Mouse (Mus musculus): Measurements from ENCODE around the gene Sar1a. TPM values are rescaled to one million over a fixed set of nuclear protein-coding genes. Genes with fewer than 3 reads are reported as not detected.

The Sar1a gene
- polyA plus RNA-seq, 1 experiment from 2014 or later: 209 TPM

DNA sequence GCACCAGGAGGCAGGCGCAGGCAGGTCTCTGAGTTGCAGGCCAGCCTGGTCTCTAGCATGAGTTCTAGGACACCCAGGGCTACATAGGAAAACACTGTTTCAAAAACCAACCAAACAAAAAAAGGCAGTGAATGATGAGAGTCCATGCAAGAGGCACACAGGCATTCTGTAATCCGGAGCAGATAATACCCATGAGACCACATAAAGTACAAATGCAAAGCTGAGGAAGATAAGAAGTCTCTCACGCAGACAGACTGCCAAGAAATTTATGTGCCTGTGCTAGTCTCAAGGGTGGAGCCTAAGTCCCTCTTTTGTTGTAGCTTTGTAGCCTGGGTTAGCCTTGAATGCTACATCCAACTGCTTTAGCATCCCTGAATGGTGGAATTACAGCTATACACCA, 14.4 kb upstream of the Sar1a start:
- 82% methylated on average over 3 of the region's 3 CpGs for WGBS
- no peak overlapping the region for H3K9ac ChIP-seq (ENCODE audit: low read length)
- H3K27me3 ChIP-seq (replicated peaks; ENCODE audit: control insufficient read depth, insufficient read depth, low read length): no peaks in the 10 kb centered on the region
- H3K36me3 ChIP-seq (ENCODE audit: control insufficient read depth, insufficient read depth, low read length): peaks cover 89% of the 10 kb centered on the region
- no peak overlapping the region for H3K4me3 ChIP-seq (ENCODE audit: low read depth, low read length)
- DNase-seq (ENCODE audit: low spot score) (no peak), ATAC-seq (replicated peaks; ENCODE audit: low FRiP score, low TSS enrichment, low read depth) (no peak)
- no peak overlapping the region for H3K4me2 ChIP-seq (ENCODE audit: low read length)
- H3K9me3 ChIP-seq (ENCODE audit: control insufficient read depth, low read length): no peaks in the 10 kb centered on the region
- no peaks in the 10 kb centered on the region for H3K4me1 ChIP-seq (replicated peaks; ENCODE audit: control insufficient read depth, insufficient read depth, low read length)
- no peak overlapping the region for H3K27ac ChIP-seq (ENCODE audit: low read depth)

GRCm38 (mm10) chr10:61669289-61669688, 10.8 kb upstream of the Sar1a start:
- H3K4me1 ChIP-seq (replicated peaks; ENCODE audit: control insufficient read depth, insufficient read depth, low read length): no peaks in the 10 kb centered on the region
- H3K27ac ChIP-seq (ENCODE audit: low read depth): no peak overlapping the region
- H3K9me3 ChIP-seq (ENCODE audit: control insufficient read depth, low read length): no peaks in the 10 kb centered on the region
- peaks cover 93% of the 10 kb centered on the region for H3K36me3 ChIP-seq (ENCODE audit: control insufficient read depth, insufficient read depth, low read length)
- no peak overlapping the region for H3K4me3 ChIP-seq (ENCODE audit: low read depth, low read length)
- no peaks in the 10 kb centered on the region for H3K27me3 ChIP-seq (replicated peaks; ENCODE audit: control insufficient read depth, insufficient read depth, low read length)
- no peak overlapping the region for H3K9ac ChIP-seq (ENCODE audit: low read length)
- 85% methylated on average over 7 of the region's 7 CpGs for WGBS
- no peak overlapping the region for H3K4me2 ChIP-seq (ENCODE audit: low read length)
- ATAC-seq (replicated peaks; ENCODE audit: low FRiP score, low TSS enrichment, low read depth) (no peak), DNase-seq (ENCODE audit: low spot score) (no peak)

GRCm38 (mm10) chr10:61669896-61670295, 10.2 kb upstream of the Sar1a start:
- H3K27me3 ChIP-seq (replicated peaks; ENCODE audit: control insufficient read depth, insufficient read depth, low read length): no peaks in the 10 kb centered on the region
- no peaks in the 10 kb centered on the region for H3K9me3 ChIP-seq (ENCODE audit: control insufficient read depth, low read length)
- H3K36me3 ChIP-seq (ENCODE audit: control insufficient read depth, insufficient read depth, low read length): peaks cover 94% of the 10 kb centered on the region
- no peak overlapping the region for H3K9ac ChIP-seq (ENCODE audit: low read length)
- ATAC-seq (replicated peaks; ENCODE audit: low FRiP score, low TSS enrichment, low read depth): 0 out of 2 replicates have a peak, but pooled peaks have one; percentile 58
- H3K4me3 ChIP-seq (ENCODE audit: low read depth, low read length): no peak overlapping the region
- no peaks in the 10 kb centered on the region for H3K4me1 ChIP-seq (replicated peaks; ENCODE audit: control insufficient read depth, insufficient read depth, low read length)
- no peak overlapping the region for H3K27ac ChIP-seq (ENCODE audit: low read depth)
- DNase-seq (ENCODE audit: low spot score): no peak
- no peak overlapping the region for H3K4me2 ChIP-seq (ENCODE audit: low read length)

DNA sequence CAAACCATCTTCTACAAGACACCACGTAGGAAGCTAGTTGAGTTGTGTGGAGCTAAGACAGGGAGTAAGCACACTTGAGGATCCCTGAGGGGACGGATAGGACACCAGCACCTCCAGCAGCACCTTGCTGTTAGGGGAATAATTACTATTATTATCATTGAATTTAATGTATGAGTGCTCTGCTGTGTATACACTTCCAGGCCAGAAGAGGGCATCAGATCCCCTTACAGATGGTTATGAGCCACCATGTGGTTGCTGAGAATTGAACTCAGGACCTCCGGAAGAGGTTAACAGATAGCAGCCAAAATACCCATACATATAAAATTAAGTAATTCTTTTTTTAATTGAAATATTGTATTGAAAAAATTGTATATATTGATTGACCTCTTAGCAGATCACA, 9.3 kb upstream of the Sar1a start:
- Histone ChIP-seq H3K9me3 (ENCODE audit: control insufficient read depth, low read length) (no peaks in the 10 kb centered on the region), H3K4me3 (ENCODE audit: low read depth, low read length) (no peak overlapping the region), H3K4me1 (replicated peaks; ENCODE audit: control insufficient read depth, insufficient read depth, low read length) (no peaks in the 10 kb centered on the region), H3K27ac (ENCODE audit: low read depth) (no peak overlapping the region), H3K9ac (ENCODE audit: low read length) (no peak overlapping the region), H3K4me2 (ENCODE audit: low read length) (no peak overlapping the region), H3K36me3 (ENCODE audit: control insufficient read depth, insufficient read depth, low read length) (peaks cover 92% of the 10 kb centered on the region), H3K27me3 (replicated peaks; ENCODE audit: control insufficient read depth, insufficient read depth, low read length) (no peaks in the 10 kb centered on the region)
- 95% methylated on average over 3 of the region's 3 CpGs for WGBS
- ATAC-seq (replicated peaks; ENCODE audit: low FRiP score, low TSS enrichment, low read depth): no peak
- DNase-seq (ENCODE audit: low spot score): no peak

DNA sequence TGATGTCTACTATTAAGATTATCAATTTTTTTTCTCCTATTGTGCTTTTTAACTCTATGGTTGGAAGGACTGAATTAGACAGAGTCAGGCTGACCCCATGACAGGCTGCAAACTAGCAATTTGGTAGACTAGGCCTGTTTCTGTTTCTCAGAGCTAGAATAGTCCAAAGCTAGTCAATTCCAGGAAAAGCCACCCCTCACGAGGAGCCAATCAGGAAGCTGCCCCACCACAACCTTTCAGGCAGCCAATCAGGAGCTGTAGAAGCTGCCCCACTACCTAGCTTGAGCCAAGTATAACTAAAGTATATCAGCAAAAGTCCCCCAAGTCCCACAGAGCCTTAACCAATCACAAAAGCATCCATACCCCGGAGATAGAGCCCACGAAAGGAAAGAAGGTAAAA, 4.2 kb upstream of the Sar1a start:
- DNase-seq (ENCODE audit: low spot score) (no peak), ATAC-seq (replicated peaks; ENCODE audit: low FRiP score, low TSS enrichment, low read depth) (no peak)
- Histone ChIP-seq H3K4me2 (ENCODE audit: low read length) (no peak overlapping the region), H3K9ac (ENCODE audit: low read length) (no peak overlapping the region), H3K9me3 (ENCODE audit: control insufficient read depth, low read length) (no peaks in the 10 kb centered on the region), H3K4me3 (ENCODE audit: low read depth, low read length) (no peak overlapping the region), H3K4me1 (replicated peaks; ENCODE audit: control insufficient read depth, insufficient read depth, low read length) (no peaks in the 10 kb centered on the region), H3K27me3 (replicated peaks; ENCODE audit: control insufficient read depth, insufficient read depth, low read length) (no peaks in the 10 kb centered on the region), H3K36me3 (ENCODE audit: control insufficient read depth, insufficient read depth, low read length) (peaks cover 47% of the 10 kb centered on the region), H3K27ac (ENCODE audit: low read depth) (no peak overlapping the region)
- 80% methylated on average over 3 of the region's 3 CpGs for WGBS

- DNase-seq (ENCODE audit: low spot score) (peak; percentile 56), ATAC-seq (replicated peaks; ENCODE audit: low FRiP score, low TSS enrichment, low read depth) (peak; percentile 21; the same call in 1 of the 2 replicates)
- Histone ChIP-seq H3K4me3 (ENCODE audit: low read depth, low read length) (peak overlapping the region; percentile 88), H3K9me3 (ENCODE audit: control insufficient read depth, low read length) (no peaks in the 10 kb centered on the region), H3K27me3 (replicated peaks; ENCODE audit: control insufficient read depth, insufficient read depth, low read length) (no peaks in the 10 kb centered on the region), H3K36me3 (ENCODE audit: control insufficient read depth, insufficient read depth, low read length) (peaks cover 21% of the 10 kb centered on the region), H3K9ac (ENCODE audit: low read length) (peak overlapping the region; percentile 89), H3K4me1 (replicated peaks; ENCODE audit: control insufficient read depth, insufficient read depth, low read length) (no peaks in the 10 kb centered on the region; the same call in 1 of the 2 replicates), H3K4me2 (ENCODE audit: low read length) (peak overlapping the region; percentile 72), H3K27ac (ENCODE audit: low read depth) (peak overlapping the region; percentile 81)
- WGBS: 31% methylated on average over 9 of the region's 9 CpGs
Measured at GRCm38 (mm10) chr10:61679545-61679944, 554 bp upstream of the Sar1a start.

DNA sequence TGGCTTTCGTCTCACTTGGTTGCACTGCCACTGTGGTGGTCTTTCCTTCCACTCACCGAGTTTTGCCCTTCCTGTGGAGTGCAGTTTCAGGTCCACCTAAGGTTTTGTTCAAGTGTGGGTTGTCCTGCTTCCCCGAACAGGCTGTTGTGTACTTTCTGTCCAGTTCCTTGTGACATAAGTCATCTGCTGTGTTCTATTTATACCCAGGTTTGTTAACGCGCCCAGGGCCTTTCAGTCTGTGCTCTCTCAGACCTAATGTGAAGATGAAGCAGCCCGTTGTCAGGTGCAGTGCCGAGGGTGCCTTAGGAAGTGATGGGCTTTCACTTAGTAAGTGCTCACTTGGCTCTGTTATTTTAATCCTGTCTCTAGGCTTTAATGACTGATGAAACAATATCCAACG, 9.3 kb downstream of the Sar1a start:
- Histone ChIP-seq H3K4me3 (ENCODE audit: low read depth, low read length) (no peak overlapping the region), H3K9ac (ENCODE audit: low read length) (no peak overlapping the region), H3K36me3 (ENCODE audit: control insufficient read depth, insufficient read depth, low read length) (peaks cover 88% of the 10 kb centered on the region), H3K27me3 (replicated peaks; ENCODE audit: control insufficient read depth, insufficient read depth, low read length) (no peaks in the 10 kb centered on the region), H3K27ac (ENCODE audit: low read depth) (no peak overlapping the region), H3K9me3 (ENCODE audit: control insufficient read depth, low read length) (no peaks in the 10 kb centered on the region), H3K4me2 (ENCODE audit: low read length) (no peak overlapping the region), H3K4me1 (replicated peaks; ENCODE audit: control insufficient read depth, insufficient read depth, low read length) (no peaks in the 10 kb centered on the region)
- 83% methylated on average over 8 of the region's 8 CpGs for WGBS
- ATAC-seq (replicated peaks; ENCODE audit: low FRiP score, low TSS enrichment, low read depth) (no peak), DNase-seq (ENCODE audit: low spot score) (no peak)

DNA sequence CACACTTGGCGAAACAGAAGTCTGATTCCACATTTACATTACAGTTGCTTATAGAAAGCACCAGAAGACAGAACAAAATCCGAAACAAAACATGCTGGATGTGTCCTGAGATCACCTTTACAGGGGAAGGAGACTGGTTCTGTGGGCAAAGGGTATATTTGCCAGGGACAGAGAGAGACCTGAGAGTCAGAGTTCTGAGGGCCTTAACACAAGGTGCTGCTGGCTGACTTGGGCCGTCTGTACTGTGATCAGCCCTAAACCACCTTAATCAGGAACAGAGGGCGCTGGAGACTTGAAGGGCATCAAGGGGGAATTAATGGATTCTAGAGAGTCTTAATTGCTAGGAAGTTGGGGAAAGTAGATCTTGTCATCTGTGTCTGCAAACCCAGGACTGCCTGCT, 13.5 kb downstream of the Sar1a start:
- peaks cover 13% of the 10 kb centered on the region for H3K4me1 ChIP-seq (replicated peaks; ENCODE audit: control insufficient read depth, insufficient read depth, low read length)
- H3K9ac ChIP-seq (ENCODE audit: low read length): no peak overlapping the region
- no peak for DNase-seq (ENCODE audit: low spot score)
- H3K4me3 ChIP-seq (ENCODE audit: low read depth, low read length): no peak overlapping the region
- peaks cover 57% of the 10 kb centered on the region for H3K36me3 ChIP-seq (ENCODE audit: control insufficient read depth, insufficient read depth, low read length)
- 72% methylated on average over 4 of the region's 4 CpGs for WGBS
- no peak for ATAC-seq (replicated peaks; ENCODE audit: low FRiP score, low TSS enrichment, low read depth)
- H3K27ac ChIP-seq (ENCODE audit: low read depth): no peak overlapping the region
- H3K27me3 ChIP-seq (replicated peaks; ENCODE audit: control insufficient read depth, insufficient read depth, low read length): no peaks in the 10 kb centered on the region
- H3K9me3 ChIP-seq (ENCODE audit: control insufficient read depth, low read length): no peaks in the 10 kb centered on the region
- H3K4me2 ChIP-seq (ENCODE audit: low read length): no peak overlapping the region

DNA sequence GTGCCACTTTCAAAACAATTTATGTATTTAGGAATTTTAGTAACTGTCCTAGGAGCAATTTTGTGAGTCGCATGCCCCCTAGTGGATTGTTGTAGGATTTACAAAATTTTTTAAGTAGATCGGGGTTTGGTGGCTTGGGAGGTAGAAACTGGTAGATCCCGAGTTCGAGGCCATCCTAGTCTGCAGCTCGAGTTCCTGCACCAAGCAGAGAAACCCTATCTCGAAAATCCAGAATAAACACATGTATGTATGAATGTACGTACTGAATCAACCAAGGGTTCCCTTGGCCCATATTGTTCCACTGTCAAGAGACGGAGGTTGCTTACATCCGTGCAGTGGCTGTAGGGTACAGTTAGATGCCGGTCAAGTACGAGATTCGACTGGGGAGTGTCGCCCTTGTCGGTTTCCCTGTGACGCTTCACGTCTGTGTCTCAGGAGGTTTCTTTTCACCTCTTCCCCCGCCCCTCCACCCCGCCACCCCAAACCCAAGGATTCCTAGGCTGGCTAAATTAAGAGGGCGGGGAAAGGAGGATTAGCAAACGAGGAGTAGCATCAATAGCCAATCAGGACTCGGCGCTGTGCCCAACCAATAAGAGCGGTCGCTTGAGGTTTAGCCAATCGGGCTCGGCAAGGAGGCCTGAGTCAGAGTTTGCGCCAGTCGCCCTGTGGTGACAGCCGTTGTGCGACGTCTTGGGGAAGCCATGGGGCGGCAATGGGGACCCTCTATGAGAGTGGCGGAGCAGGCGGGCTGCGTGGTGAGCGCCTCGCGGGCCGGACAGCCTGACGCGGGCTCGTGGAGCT, 15.0 kb downstream of the Sar1a start, which contains the start of gene Tysnd1:
TSS of gene Tysnd1 (plus strand) at position 645 of the 801 bp plus-strand sequence.
- WGBS: under 1% methylated on average over 42 of the region's 42 CpGs
- Histone ChIP-seq H3K4me2 (ENCODE audit: low read length) (peak within 1 kb of the TSS; percentile 100), H3K4me3 (ENCODE audit: low read depth, low read length) (peak within 1 kb of the TSS; percentile 96), H3K9me3 (ENCODE audit: control insufficient read depth, low read length) (no peaks in the 10 kb centered on the region), H3K9ac (ENCODE audit: low read length) (peak within 1 kb of the TSS; percentile 73), H3K4me1 (replicated peaks; ENCODE audit: control insufficient read depth, insufficient read depth, low read length) (peaks cover 13% of the 10 kb centered on the region), H3K27me3 (replicated peaks; ENCODE audit: control insufficient read depth, insufficient read depth, low read length) (no peaks in the 10 kb centered on the region), H3K36me3 (ENCODE audit: control insufficient read depth, insufficient read depth, low read length) (peaks cover 45% of the 10 kb centered on the region), H3K27ac (ENCODE audit: low read depth) (no peak within 1 kb of the TSS)
- ATAC-seq (replicated peaks; ENCODE audit: low FRiP score, low TSS enrichment, low read depth): peak; percentile 95
- peak; percentile 96 for DNase-seq (ENCODE audit: low spot score)
